15 mouse cellular contexts compared by ENCODE assay signal in the genomic region with DNA sequence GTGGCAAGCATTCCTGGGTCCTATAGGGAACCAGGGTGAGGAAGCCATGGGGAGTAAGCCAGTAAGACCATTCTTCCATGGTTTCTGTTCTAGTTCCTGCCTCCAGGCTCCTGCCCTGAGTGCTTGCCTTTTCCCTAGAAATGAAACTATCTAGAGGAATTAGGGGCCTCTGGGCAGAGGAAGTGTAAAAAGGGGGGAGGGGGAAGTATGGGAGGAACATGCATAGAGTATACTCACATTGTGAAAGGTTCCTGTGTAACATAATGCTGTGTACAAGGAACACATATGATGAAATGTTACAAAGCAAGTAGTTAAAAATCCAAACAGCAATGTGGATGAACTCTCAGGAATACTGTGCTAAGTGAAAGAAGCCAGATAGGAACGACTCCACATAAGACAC.
"Had no signal": no experiment of that assay in that cellular context is flagged by ENCODE, and none has a peak within 500 bp of the region (broad histone marks: within the 10 kb centered on the region; RNA-seq: fewer than 3 reads in every experiment).

No protein-coding gene starts in this region.

- H3K27ac ChIP-seq: left cerebral cortex, adult 2 months; limb, embryonic 15.5 days; midbrain, embryonic 15.5 days; neural tube, embryonic 13.5 days; stomach, embryonic 15.5 days had no signal

- H3K4me3 ChIP-seq: left cerebral cortex, adult 2 months; limb, embryonic 15.5 days; megakaryocyte, embryonic 14.5 days; midbrain, embryonic 15.5 days; neural tube, embryonic 13.5 days; stomach, embryonic 15.5 days had no signal

- DNase-seq: kidney, adult 8-10 months; kidney, postnatal 25 days; lung, adult 18-20 months; lung, postnatal 14 days; retina, postnatal 1 day; thymus, adult 2 months; thymus, postnatal 25 days had no signal

- H3K9me3 ChIP-seq: limb, embryonic 15.5 days; megakaryocyte, embryonic 14.5 days; midbrain, embryonic 15.5 days; neural tube, embryonic 13.5 days; stomach, embryonic 15.5 days had no signal

- H3K27me3 ChIP-seq: limb, embryonic 15.5 days; megakaryocyte, embryonic 14.5 days; midbrain, embryonic 15.5 days; neural tube, embryonic 13.5 days; stomach, embryonic 15.5 days had no signal

- H3K4me2 ChIP-seq: limb, embryonic 15.5 days; midbrain, embryonic 11.5 days; midbrain, embryonic 15.5 days; neural tube, embryonic 13.5 days; stomach, embryonic 15.5 days had no signal

- H3K9ac ChIP-seq: limb, embryonic 15.5 days; midbrain, embryonic 15.5 days; neural tube, embryonic 13.5 days; stomach, embryonic 15.5 days had no signal

- H3K4me1 ChIP-seq: limb, embryonic 15.5 days; midbrain, embryonic 15.5 days; neural tube, embryonic 13.5 days; stomach, embryonic 15.5 days had no signal

- ATAC-seq: intestine, embryonic 16.5 days; midbrain, embryonic 15.5 days had no signal

- H3K36me3 ChIP-seq: limb, embryonic 15.5 days; midbrain, embryonic 15.5 days; neural tube, embryonic 13.5 days; stomach, embryonic 15.5 days had no signal
